Mouse (Mus musculus) forebrain, embryonic 13.5 days (tissue): ENCODE results near the gene Rabif. TPM values are rescaled to one million over a fixed set of nuclear protein-coding genes. Genes with fewer than 3 reads are reported as not detected.
A peak's percentile ranks its signal among the peaks of the same experiment; 100 is the strongest.
"Not testable (repeated sequence)": the region's sequence is repeated elsewhere in the genome, so short reads cannot be mapped to it uniquely, and the experiment has no call there.

Source experiments
- ATAC-seq: fragments of 200-750 bp; cut with Nextera tagmentation; 2 replicates; pipeline ENCODE4 v1.8.0; 2017
- H3K27ac ChIP-seq: fragments of 300-500 bp; sonication (generic); 2 replicates; pipeline ENCODE4 v1.5.1; 2015; ENCODE audit warnings: inconsistent platforms, mild to moderate bottlenecking, moderate library complexity
- H3K27me3 ChIP-seq: fragments of 300-500 bp; sonication (generic); 2 replicates; pipeline ENCODE4 v1.6.1; 2015; ENCODE audit warnings: mild to moderate bottlenecking, inconsistent platforms
- H3K36me3 ChIP-seq: fragments of 300-500 bp; sonication (generic); 2 replicates; pipeline ENCODE4 v1.6.1; 2015; ENCODE audit warnings: mild to moderate bottlenecking, inconsistent platforms; ENCODE audit not compliant: poor library complexity, severe bottlenecking
- H3K4me1 ChIP-seq: fragments of 300-500 bp; sonication (generic); 2 replicates; pipeline ENCODE4 v1.6.1; 2015; ENCODE audit warnings: inconsistent platforms
- H3K4me2 ChIP-seq: fragments of 300-500 bp; sonication (generic); 2 replicates; pipeline ENCODE4 v1.6.1; 2015; ENCODE audit warnings: inconsistent platforms, mild to moderate bottlenecking, moderate library complexity
- H3K4me3 ChIP-seq: fragments of 300-500 bp; sonication (generic); 2 replicates; pipeline ENCODE4 v1.5.1; 2015; ENCODE audit warnings: mild to moderate bottlenecking, inconsistent platforms
- H3K9ac ChIP-seq: fragments of 300-500 bp; sonication (generic); 2 replicates; pipeline ENCODE4 v1.6.1; 2015; ENCODE audit warnings: mild to moderate bottlenecking, inconsistent platforms
- H3K9me3 ChIP-seq: fragments of 300-500 bp; sonication (generic); replicated peaks from 2 replicates; pipeline ENCODE4 v1.6.1; 2016; ENCODE audit warnings: inconsistent platforms
- WGBS: fragments of 180-500 bp; shearing (Covaris S2); methylation state at CpG from one replicate; pipeline ENCODE4 v1.1.7; 2015; 5-methylcytosine and 5-hydroxymethylcytosine counted together
- polyA plus RNA-seq: library from polyadenylated mRNA; unstranded; fragments of >200 nt; fragmentation: Nextera tagmentation; extraction: Ambion mirVana; gene quantifications from 2 replicates; pipeline ENCODE4 v1.2.1, GENCODE M21; 2015

The Rabif gene
- polyA plus RNA-seq = 45.4 and 46.2 TPM in 2 replicates

DNA sequence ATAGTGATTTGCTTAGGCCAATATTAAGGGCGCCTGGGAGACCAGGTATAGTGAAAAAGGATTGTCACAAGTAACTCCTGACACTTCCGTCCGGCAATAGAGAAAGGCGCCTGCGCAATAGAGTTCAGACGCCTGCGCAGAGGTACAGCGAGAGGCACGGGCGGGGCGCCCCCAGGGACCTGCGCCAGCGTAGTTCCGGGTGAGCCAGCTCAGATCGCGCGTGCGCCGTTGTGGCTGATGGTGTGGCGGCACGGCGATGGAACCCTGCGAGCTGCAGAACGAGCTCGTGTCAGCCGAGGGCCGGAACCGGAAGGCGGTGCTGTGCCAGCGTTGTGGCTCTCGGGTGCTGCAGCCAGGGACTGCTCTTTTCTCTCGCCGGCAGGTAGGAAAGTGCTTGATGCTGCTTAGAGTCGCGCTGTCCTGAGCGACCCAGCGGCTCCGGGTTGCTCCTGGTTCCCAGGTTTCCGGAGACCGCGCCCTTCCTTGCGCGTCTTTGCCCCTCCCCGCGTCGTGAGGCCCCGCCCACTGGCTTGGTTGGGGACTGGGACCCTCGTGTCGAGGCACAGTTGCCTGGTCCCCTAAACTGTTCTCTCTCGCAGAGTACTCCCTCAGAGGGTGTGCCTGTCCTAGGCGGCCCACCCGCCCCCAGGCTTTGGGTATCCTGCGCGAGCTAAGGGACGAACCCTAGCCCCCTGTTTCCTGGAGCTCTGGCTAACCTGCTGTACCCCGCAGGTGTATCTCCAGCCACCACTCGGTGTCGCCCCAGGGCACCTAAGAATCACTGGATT is at the start of gene Rabif:
Rabif (plus strand) TSS at position 221 of the 788 bp plus-strand sequence.
- ATAC-seq = peak; percentile 99
- Histone ChIP-seq H3K4me2 (peak within 1 kb of the TSS; percentile 72), H3K9ac (peak within 1 kb of the TSS; percentile 76), H3K9me3 (no peaks in the 10 kb centered on the region), H3K4me1 (peaks cover 19% of the 10 kb centered on the region), H3K4me3 (peak within 1 kb of the TSS; percentile 65), H3K27ac (peak within 1 kb of the TSS; percentile 86), H3K27me3 (no peaks in the 10 kb centered on the region), H3K36me3 (peaks cover 18% of the 10 kb centered on the region; the same call in 1 of the 2 replicates)
- 0% methylated on average over 55 of the region's 58 CpGs for WGBS

DNA sequence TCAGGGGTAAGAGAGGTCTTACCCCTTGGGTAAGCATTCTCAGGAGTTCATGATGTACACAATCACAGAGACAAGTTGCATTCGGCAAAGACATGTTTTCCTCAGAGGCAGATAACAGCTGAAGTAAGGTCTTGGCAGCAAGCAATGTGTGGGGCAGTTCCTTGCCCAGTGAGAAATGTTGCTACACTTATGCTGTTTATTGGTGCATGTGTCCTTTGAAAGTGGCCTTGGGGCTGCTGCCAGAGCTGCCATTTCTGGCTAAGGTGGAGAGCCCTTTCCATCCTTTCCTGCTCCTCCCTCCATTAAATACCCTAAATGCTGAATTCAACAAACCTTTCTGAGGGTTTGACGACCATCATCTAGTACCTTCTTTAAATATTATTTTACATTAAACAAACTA is 49.0 kb upstream of the Rabif start:
- no peaks in the 10 kb centered on the region for H3K4me1 ChIP-seq
- H3K27ac ChIP-seq = no peak overlapping the region
- no peaks in the 10 kb centered on the region for H3K9me3 ChIP-seq
- H3K4me2 ChIP-seq = no peak overlapping the region
- ATAC-seq = no peak
- no peaks in the 10 kb centered on the region for H3K36me3 ChIP-seq
- 90% methylated on average over 2 of the region's 2 CpGs for WGBS
- no peaks in the 10 kb centered on the region for H3K27me3 ChIP-seq
- H3K4me3 ChIP-seq = no peak overlapping the region
- H3K9ac ChIP-seq = no peak overlapping the region

DNA sequence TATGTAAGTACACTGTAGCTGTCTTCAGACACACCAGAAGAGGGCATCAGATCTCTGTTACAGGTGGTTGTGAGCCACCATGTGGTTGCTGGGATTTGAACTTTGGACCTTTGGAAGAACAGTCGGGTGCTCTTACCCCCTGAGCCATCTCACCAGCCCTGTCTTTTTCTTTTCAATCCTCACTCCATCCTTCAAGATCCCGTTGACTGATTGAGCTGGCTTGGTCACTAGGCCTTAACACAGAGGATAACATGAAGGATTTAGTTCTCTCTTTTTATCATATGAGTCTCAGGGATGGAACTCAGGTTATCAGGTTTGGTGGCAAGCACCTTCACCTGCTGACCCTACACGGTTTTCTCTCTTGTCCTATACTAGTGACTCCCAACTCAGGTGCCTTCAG is 45.9 kb upstream of the Rabif start:
- H3K4me1 ChIP-seq, H3K4me3 ChIP-seq, H3K9me3 ChIP-seq, H3K27ac ChIP-seq, H3K9ac ChIP-seq, ATAC-seq, H3K36me3 ChIP-seq, H3K4me2 ChIP-seq, H3K27me3 ChIP-seq: not testable (repeated sequence)
- 73% methylated on average over 3 of the region's 3 CpGs for WGBS

DNA sequence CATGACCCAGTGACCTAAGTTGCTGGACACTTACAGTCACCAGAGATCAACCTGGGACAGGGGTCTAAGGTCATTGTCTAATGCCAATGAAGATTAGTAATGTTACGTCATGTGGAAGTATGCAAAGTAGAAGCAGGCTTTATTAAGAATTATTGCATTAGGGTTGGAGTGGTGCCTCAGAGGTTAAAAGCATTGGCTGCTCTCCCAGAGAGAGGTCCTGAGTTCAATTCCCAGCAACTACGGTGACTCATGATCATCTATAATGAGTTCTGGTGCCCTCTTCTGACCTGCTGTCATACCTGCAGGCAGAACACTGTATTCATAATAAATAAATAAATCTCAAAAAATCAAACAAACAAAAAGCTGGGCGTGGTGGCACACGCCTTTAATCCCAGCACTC is 44.2 kb upstream of the Rabif start:
- 82% methylated on average over 4 of the region's 4 CpGs for WGBS
- Histone ChIP-seq H3K4me3 (no peak overlapping the region), H3K4me1 (peaks cover 6% of the 10 kb centered on the region; the same call in 1 of the 2 replicates), H3K4me2 (no peak overlapping the region), H3K27ac (no peak overlapping the region), H3K36me3 (no peaks in the 10 kb centered on the region), H3K27me3 (no peaks in the 10 kb centered on the region), H3K9ac (no peak overlapping the region), H3K9me3 (no peaks in the 10 kb centered on the region)
- no peak for ATAC-seq

DNA sequence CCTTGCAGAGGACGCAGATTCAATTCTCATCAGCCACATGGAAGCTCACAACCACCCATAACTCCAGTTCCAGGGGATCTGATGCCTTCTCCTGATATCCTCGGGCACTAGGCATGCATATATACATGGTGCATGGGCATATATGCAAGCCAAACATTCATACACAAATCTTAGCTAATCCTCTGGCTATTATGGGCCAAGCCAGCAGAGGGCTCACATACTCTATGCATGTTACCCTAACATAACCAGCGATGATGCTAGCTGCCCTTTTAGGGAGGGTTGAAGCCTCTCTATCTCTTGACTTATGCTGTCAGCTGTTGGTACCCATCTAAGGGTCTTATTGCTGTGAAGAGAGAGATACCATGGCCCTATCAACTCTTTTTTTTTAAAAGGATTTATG is 43.5 kb upstream of the Rabif start:
- no peaks in the 10 kb centered on the region for H3K9me3 ChIP-seq
- H3K4me3 ChIP-seq = no peak overlapping the region
- no peak overlapping the region for H3K27ac ChIP-seq
- no peak for ATAC-seq
- 56% methylated on average over 3 of the region's 3 CpGs for WGBS
- no peaks in the 10 kb centered on the region for H3K27me3 ChIP-seq
- H3K9ac ChIP-seq = no peak overlapping the region
- H3K4me1 ChIP-seq = peaks cover 9% of the 10 kb centered on the region
- no peaks in the 10 kb centered on the region for H3K36me3 ChIP-seq
- H3K4me2 ChIP-seq = no peak overlapping the region

DNA sequence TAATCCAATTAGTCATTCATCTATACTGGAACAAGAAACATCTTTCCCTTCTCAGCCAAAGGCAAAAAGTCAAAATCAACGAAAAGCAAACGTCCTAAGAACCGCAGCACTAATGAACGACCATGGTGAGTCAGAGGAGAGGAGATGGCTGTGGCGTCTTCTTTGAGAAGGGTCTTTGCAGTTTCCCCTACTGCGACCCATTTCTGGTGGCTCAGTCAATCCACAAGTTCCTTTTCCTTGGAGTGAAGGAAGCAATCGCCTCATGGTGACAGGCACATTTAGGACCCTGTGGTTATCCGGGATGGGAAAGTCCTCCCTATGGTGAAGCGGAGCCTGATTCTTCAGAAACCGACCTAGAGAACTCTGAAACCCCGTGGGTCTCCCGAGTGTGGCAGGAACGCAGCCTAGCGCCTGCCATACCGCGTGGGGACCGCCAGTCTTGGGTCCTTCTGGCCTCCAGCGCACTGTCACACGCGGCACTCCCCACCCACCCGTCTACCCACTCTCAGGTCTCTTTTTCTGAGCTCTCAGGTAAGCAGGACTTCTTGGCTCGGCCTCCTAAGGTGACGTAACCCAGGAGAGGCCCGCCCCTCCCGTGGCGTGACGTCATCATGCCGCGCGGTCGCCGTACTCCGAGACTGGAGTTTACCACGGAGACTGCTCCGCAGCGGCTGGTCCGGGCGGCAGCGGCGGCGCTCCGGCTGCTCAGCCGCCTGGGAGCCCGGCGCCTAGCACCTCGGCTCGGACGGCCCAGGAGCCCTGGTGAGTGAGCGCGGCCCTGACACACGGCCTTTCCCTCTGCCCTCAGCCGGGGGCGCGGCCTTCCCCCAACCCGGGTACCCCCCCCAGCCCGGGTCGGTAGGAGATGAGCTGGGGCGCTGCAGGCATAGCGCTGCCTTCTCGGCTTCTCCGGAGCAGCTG is 39.3 kb upstream of the Rabif start, which contains the start of gene Klhl12:
Klhl12 (plus strand) TSS at position 628 of the 921 bp plus-strand sequence.
- H3K4me1 ChIP-seq = peaks cover 21% of the 10 kb centered on the region
- peak within 1 kb of the TSS; percentile 81 for H3K27ac ChIP-seq
- peak; percentile 97 for ATAC-seq
- peak within 1 kb of the TSS; percentile 94 for H3K9ac ChIP-seq
- peak within 1 kb of the TSS; percentile 81 for H3K4me2 ChIP-seq
- H3K9me3 ChIP-seq = no peaks in the 10 kb centered on the region
- no peaks in the 10 kb centered on the region for H3K27me3 ChIP-seq
- WGBS = 1% methylated on average over 54 of the region's 61 CpGs
- peaks cover 19% of the 10 kb centered on the region for H3K36me3 ChIP-seq
- peak within 1 kb of the TSS; percentile 92 for H3K4me3 ChIP-seq

DNA sequence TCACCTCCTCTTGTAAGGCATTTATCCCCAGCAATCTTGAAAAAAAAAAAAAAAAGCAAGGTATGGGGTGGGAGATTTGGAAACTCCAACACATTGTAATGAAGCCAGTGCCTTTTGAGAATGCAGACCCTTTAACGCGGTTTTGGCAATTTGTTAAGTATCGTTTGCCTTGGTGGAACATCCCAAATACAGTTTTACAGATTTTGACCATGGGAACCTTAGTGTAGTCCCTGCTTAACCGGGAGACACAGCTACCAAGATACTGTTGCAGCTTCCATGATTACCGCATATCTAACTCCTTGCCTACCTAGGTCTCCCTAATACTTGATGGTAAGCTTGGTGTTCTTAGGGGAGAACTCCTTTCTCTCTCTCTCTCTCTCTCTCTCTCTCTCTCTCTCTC is 38.4 kb upstream of the Rabif start:
- no peak overlapping the region for H3K27ac ChIP-seq
- H3K27me3 ChIP-seq = no peaks in the 10 kb centered on the region
- H3K36me3 ChIP-seq = peaks cover 27% of the 10 kb centered on the region
- H3K9me3 ChIP-seq = no peaks in the 10 kb centered on the region
- H3K4me2 ChIP-seq = peak overlapping the region; percentile 81
- H3K4me1 ChIP-seq = peaks cover 21% of the 10 kb centered on the region
- ATAC-seq = no peak
- H3K4me3 ChIP-seq = peak overlapping the region; percentile 92
- WGBS = 25% methylated on average over 5 of the region's 5 CpGs
- peak overlapping the region; percentile 94 for H3K9ac ChIP-seq

DNA sequence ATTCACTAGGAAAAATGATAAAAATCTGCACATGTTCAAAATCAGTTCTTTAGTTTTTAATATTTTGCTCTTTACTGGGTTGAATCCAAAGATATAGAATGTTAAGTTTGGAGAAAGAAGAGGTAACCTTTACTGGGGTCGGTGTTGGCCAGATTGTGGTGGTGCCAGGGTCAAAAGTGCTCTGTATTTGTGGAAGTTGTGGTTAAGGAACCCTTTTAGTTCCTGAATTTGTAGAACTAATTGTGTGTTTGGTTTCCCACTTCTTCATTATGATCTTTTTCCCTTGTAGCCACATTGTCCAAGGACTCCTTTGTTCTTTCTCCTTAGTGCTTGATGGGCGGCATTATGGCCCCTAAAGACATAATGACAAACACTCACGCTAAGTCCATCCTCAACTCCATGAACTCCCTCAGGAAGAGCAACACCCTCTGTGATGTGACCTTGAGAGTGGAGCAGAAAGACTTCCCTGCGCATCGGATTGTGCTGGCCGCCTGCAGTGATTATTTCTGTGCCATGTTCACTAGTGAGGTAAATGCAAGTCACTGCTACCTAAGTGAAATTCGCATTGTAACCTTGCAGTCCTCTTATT is 36.2 kb upstream of the Rabif start:
- Histone ChIP-seq H3K4me3 (no peak overlapping the region), H3K36me3 (peaks cover 45% of the 10 kb centered on the region), H3K4me2 (no peak overlapping the region), H3K9me3 (no peaks in the 10 kb centered on the region), H3K27ac (no peak overlapping the region), H3K9ac (no peak overlapping the region), H3K4me1 (peaks cover 21% of the 10 kb centered on the region), H3K27me3 (no peaks in the 10 kb centered on the region)
- ATAC-seq = no peak
- 94% methylated on average over 7 of the region's 7 CpGs for WGBS

DNA sequence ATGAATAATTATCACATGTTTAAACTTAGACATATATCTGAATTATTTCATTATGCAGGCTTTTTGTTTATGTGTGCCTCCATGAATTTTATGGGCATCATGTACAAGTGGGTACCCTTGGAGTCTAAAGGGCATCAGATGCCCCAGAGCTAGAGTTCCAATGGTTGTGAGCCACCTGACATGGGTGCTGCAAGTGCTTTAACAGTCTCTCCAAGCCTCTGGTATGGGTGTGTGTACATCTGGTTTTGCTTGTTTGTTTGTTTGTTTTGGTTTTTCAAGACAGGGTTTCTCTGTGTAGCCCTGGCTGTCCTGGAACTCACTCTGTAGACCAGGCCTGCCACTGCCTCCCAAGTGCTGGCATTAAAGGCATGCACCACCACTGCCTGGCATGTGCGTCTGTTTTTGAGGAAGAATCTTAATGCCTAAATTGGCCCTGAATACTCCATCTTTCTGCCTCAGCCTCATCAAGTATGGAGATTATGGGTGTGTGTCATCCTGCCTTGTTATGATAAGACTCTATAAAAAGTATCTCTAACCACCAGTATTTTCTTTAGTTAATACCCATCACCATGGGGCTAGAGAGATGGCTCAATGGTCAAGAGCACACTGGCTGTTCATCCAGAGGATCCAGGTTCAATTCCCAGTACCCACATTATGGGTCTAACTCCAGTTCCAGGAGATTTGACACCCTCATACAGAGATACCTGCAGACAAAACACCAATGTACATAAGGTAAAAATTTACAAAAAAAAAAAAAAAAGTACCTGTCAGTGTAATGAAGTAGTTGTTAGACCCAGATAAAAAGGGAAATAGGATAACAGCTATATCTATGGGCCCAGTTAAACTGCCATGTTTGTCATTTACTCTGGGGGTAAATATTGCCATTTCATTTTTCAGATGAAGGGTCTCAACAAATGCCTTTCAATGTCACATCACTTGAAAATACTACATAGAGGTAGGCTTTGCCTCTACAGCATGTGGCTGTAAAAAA is 33.9 kb upstream of the Rabif start:
- no peaks in the 10 kb centered on the region for H3K9me3 ChIP-seq
- H3K4me1 ChIP-seq = peaks cover 15% of the 10 kb centered on the region
- H3K9ac ChIP-seq = no peak overlapping the region
- 97% methylated on average over 1 of the region's 1 CpGs for WGBS
- H3K36me3 ChIP-seq = peaks cover 58% of the 10 kb centered on the region
- no peak for ATAC-seq
- no peak overlapping the region for H3K4me3 ChIP-seq
- H3K27ac ChIP-seq = no peak overlapping the region
- no peak overlapping the region for H3K4me2 ChIP-seq
- no peaks in the 10 kb centered on the region for H3K27me3 ChIP-seq

DNA sequence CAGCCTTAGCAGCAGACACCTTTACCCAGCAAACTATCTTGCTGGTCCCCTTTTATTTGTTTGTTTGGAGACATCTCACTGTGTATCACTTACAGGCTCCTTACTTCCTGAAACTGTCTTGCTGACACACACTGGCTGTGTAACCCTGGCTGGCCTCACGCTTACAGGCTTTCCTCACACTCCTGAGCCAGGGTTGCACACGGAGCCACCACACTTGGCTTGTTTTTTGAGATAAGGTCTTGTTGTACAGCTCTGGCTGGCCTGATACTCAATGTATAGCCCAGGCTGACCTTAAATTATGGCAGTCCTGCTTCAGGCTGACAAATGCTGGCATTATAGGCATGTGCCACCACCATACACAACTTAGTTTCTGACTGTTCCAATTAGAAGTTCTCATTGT is 9.8 kb upstream of the Rabif start:
- Histone ChIP-seq H3K9ac (no peak overlapping the region), H3K27ac (no peak overlapping the region), H3K4me3 (no peak overlapping the region), H3K9me3 (no peaks in the 10 kb centered on the region), H3K4me1 (no peaks in the 10 kb centered on the region), H3K4me2 (no peak overlapping the region), H3K27me3 (no peaks in the 10 kb centered on the region), H3K36me3 (peaks cover 67% of the 10 kb centered on the region)
- WGBS = 93% methylated on average over 2 of the region's 2 CpGs
- ATAC-seq = no peak
